Mouse (Mus musculus) neural tube, embryonic 14.5 days (tissue): ENCODE measurements at regions not wholly inside any gene's neighbourhood (a gene's known extent, or its start where the extent isn't known, plus 50 kb on each side); places are given as distances from the start of the nearest gene placed in this dataset.
"Not testable (repeated sequence)": the region's sequence is repeated elsewhere in the genome, so short reads cannot be mapped to it uniquely, and the experiment has no call there.

Source experiments
- ATAC-seq: fragments of 200-750 bp; cut with Nextera tagmentation; 2 replicates; pipeline ENCODE4 v1.8.0; 2017; ENCODE audit warnings: low read depth, mild to moderate bottlenecking, moderate TSS enrichment, moderate library complexity
- H3K27ac ChIP-seq: fragments of 300-500 bp; sonication (generic); 2 replicates; pipeline ENCODE4 v1.5.1; 2014; ENCODE audit warnings: low read depth, mild to moderate bottlenecking, control low read depth, low read length, moderate library complexity, mixed read lengths
- H3K27me3 ChIP-seq: fragments of 300-500 bp; sonication (generic); 2 replicates; pipeline ENCODE4 v1.6.1; 2014; ENCODE audit warnings: low read length; ENCODE audit not compliant: control insufficient read depth, insufficient read depth
- H3K36me3 ChIP-seq: fragments of 300-500 bp; sonication (generic); 2 replicates; pipeline ENCODE4 v1.6.1; 2014; ENCODE audit warnings: low read length, mixed read lengths; ENCODE audit not compliant: control insufficient read depth, insufficient read depth
- H3K4me1 ChIP-seq: fragments of 300-500 bp; sonication (generic); 2 replicates; pipeline ENCODE4 v1.6.1; 2014; ENCODE audit warnings: low read length; ENCODE audit not compliant: control insufficient read depth, insufficient read depth
- H3K4me2 ChIP-seq: fragments of 300-500 bp; sonication (generic); 2 replicates; pipeline ENCODE4 v1.6.1; 2014; ENCODE audit warnings: mild to moderate bottlenecking, low read depth, low read length, control low read depth
- H3K4me3 ChIP-seq: fragments of 300-500 bp; sonication (generic); 2 replicates; pipeline ENCODE4 v1.5.1; 2014; ENCODE audit warnings: low read depth, low read length, control low read depth, mixed read lengths
- H3K9ac ChIP-seq: fragments of 300-500 bp; sonication (generic); replicated peaks from 2 replicates; pipeline ENCODE4 v1.6.1; 2014; ENCODE audit warnings: low read depth, mild to moderate bottlenecking, control low read depth, low read length, mixed read lengths
- H3K9me3 ChIP-seq: fragments of 300-500 bp; sonication (generic); 2 replicates; pipeline ENCODE4 v1.6.1; 2016; ENCODE audit warnings: low read length; ENCODE audit not compliant: control insufficient read depth
- WGBS: fragments of 180-500 bp; shearing (Covaris S2); extraction: QIAGEN DNeasy Blood & Tissue Kit; methylation state at CpG from one replicate; pipeline ENCODE4 v1.1.7; 2014; 5-methylcytosine and 5-hydroxymethylcytosine counted together

GRCm38 (mm10) chr8:100072059-100072729, 655.9 kb upstream of the Cdh8 start:
- H3K4me2 ChIP-seq = no peak overlapping the region
- no peaks in the 10 kb centered on the region for H3K27me3 ChIP-seq
- no peak overlapping the region for H3K9ac ChIP-seq
- H3K27ac ChIP-seq = no peak overlapping the region
- no peaks in the 10 kb centered on the region for H3K36me3 ChIP-seq
- no peak for ATAC-seq
- H3K4me1 ChIP-seq = no peaks in the 10 kb centered on the region
- 88% methylated on average over 5 of the region's 5 CpGs for WGBS
- no peaks in the 10 kb centered on the region for H3K9me3 ChIP-seq
- no peak overlapping the region for H3K4me3 ChIP-seq

- H3K4me1 ChIP-seq = no peaks in the 10 kb centered on the region
- WGBS = 85% methylated on average over 1 of the region's 1 CpGs
Measured at GRCm38 (mm10) chr8:100069761-100070160, 653.5 kb upstream of the Cdh8 start.

GRCm38 (mm10) chr8:100038931-100039330, 622.7 kb upstream of the Cdh8 start:
- Histone ChIP-seq H3K4me2 (no peak overlapping the region), H3K9ac (no peak overlapping the region), H3K4me3 (no peak overlapping the region), H3K27me3 (no peaks in the 10 kb centered on the region), H3K27ac (no peak overlapping the region), H3K4me1 (no peaks in the 10 kb centered on the region), H3K36me3 (no peaks in the 10 kb centered on the region), H3K9me3 (no peaks in the 10 kb centered on the region)
- ATAC-seq = no peak
- WGBS = 80% methylated on average over 5 of the region's 5 CpGs

More at GRCm38 (mm10) chr8:100069761-100070160, 653.5 kb upstream of the Cdh8 start:
- Histone ChIP-seq H3K27ac (no peak overlapping the region), H3K9ac (no peak overlapping the region), H3K9me3 (no peaks in the 10 kb centered on the region), H3K27me3 (no peaks in the 10 kb centered on the region), H3K4me2 (no peak overlapping the region), H3K4me3 (no peak overlapping the region), H3K36me3 (no peaks in the 10 kb centered on the region)
- ATAC-seq = no peak

- no peak overlapping the region for H3K27ac ChIP-seq
- H3K27me3 ChIP-seq = no peaks in the 10 kb centered on the region
- H3K36me3 ChIP-seq = no peaks in the 10 kb centered on the region
- 59% methylated on average over 4 of the region's 4 CpGs for WGBS
- H3K4me3 ChIP-seq = no peak overlapping the region
- no peaks in the 10 kb centered on the region for H3K4me1 ChIP-seq
- H3K4me2 ChIP-seq = no peak overlapping the region
- no peak overlapping the region for H3K9ac ChIP-seq
- no peak for ATAC-seq
- no peaks in the 10 kb centered on the region for H3K9me3 ChIP-seq
Measured at GRCm38 (mm10) chr8:100034474-100034873, 618.2 kb upstream of the Cdh8 start.

- not testable (repeated sequence) for H3K27me3 ChIP-seq, H3K4me2 ChIP-seq, H3K27ac ChIP-seq, H3K9ac ChIP-seq, H3K9me3 ChIP-seq, H3K4me1 ChIP-seq, H3K4me3 ChIP-seq, ATAC-seq, H3K36me3 ChIP-seq
- WGBS = 96% methylated on average over 20 of the region's 23 CpGs
Measured at GRCm38 (mm10) chr8:100030358-100030757, 614.1 kb upstream of the Cdh8 start.

- Histone ChIP-seq H3K27me3 (no peaks in the 10 kb centered on the region), H3K9ac (no peak overlapping the region), H3K9me3 (no peaks in the 10 kb centered on the region), H3K36me3 (no peaks in the 10 kb centered on the region), H3K27ac (no peak overlapping the region), H3K4me3 (no peak overlapping the region), H3K4me2 (no peak overlapping the region), H3K4me1 (no peaks in the 10 kb centered on the region)
- WGBS = 82% methylated on average over 1 of the region's 1 CpGs
- no peak for ATAC-seq
Measured at GRCm38 (mm10) chr8:100015638-100016037, 599.4 kb upstream of the Cdh8 start.

GRCm38 (mm10) chr8:99999554-99999953, 583.3 kb upstream of the Cdh8 start:
- ATAC-seq = peak; percentile 56; the same call in 1 of the 2 replicates
- Histone ChIP-seq H3K27ac (no peak overlapping the region), H3K27me3 (no peaks in the 10 kb centered on the region), H3K4me2 (no peak overlapping the region), H3K4me1 (no peaks in the 10 kb centered on the region), H3K36me3 (no peaks in the 10 kb centered on the region), H3K4me3 (no peak overlapping the region), H3K9me3 (no peaks in the 10 kb centered on the region), H3K9ac (no peak overlapping the region)
- 71% methylated on average over 1 of the region's 1 CpGs for WGBS

GRCm38 (mm10) chr8:99983696-99984095, 567.4 kb upstream of the Cdh8 start:
- no peak overlapping the region for H3K4me2 ChIP-seq
- H3K9me3 ChIP-seq = no peaks in the 10 kb centered on the region
- 78% methylated on average over 5 of the region's 5 CpGs for whole genome bisulfite sequencing
- no peak for ATAC-seq
- H3K4me3 ChIP-seq = no peak overlapping the region
- no peak overlapping the region for H3K27ac ChIP-seq
- no peak overlapping the region for H3K9ac ChIP-seq
- H3K27me3 ChIP-seq = no peaks in the 10 kb centered on the region
- H3K4me1 ChIP-seq = no peaks in the 10 kb centered on the region
- no peaks in the 10 kb centered on the region for H3K36me3 ChIP-seq

GRCm38 (mm10) chr8:99954697-99955096, 538.4 kb upstream of the Cdh8 start:
- Histone ChIP-seq H3K27ac (no peak overlapping the region), H3K4me2 (no peak overlapping the region), H3K9me3 (no peaks in the 10 kb centered on the region), H3K36me3 (no peaks in the 10 kb centered on the region), H3K4me1 (no peaks in the 10 kb centered on the region), H3K9ac (no peak overlapping the region), H3K27me3 (no peaks in the 10 kb centered on the region), H3K4me3 (no peak overlapping the region)
- no peak for ATAC-seq
